Mouse (Mus musculus) midbrain, embryonic 13.5 days (tissue): ENCODE data around the gene Marveld2. TPM values are rescaled to one million over a fixed set of nuclear protein-coding genes. Genes with fewer than 3 reads are reported as not detected.

Source experiments
- ATAC-seq: fragments of 200-750 bp; cut with Nextera tagmentation; 2 replicates; pipeline ENCODE4 v1.8.0; 2017; ENCODE audit warnings: mild to moderate bottlenecking, moderate TSS enrichment, moderate library complexity
- H3K27ac ChIP-seq: fragments of 300-500 bp; sonication (generic); 2 replicates; pipeline ENCODE4 v1.5.1; 2015; ENCODE audit warnings: inconsistent platforms, mild to moderate bottlenecking, moderate library complexity
- H3K27me3 ChIP-seq: fragments of 300-500 bp; sonication (generic); 2 replicates; pipeline ENCODE4 v1.6.1; 2015; ENCODE audit warnings: mild to moderate bottlenecking, inconsistent platforms
- H3K36me3 ChIP-seq: fragments of 300-500 bp; sonication (generic); 2 replicates; pipeline ENCODE4 v1.6.1; 2015; ENCODE audit warnings: mild to moderate bottlenecking, inconsistent platforms
- H3K4me1 ChIP-seq: fragments of 300-500 bp; sonication (generic); replicated peaks from 2 replicates; pipeline ENCODE4 v1.6.1; 2015; ENCODE audit warnings: inconsistent platforms
- H3K4me2 ChIP-seq: fragments of 300-500 bp; sonication (generic); replicated peaks from 2 replicates; pipeline ENCODE4 v1.6.1; 2015; ENCODE audit warnings: moderate library complexity, mild to moderate bottlenecking, inconsistent platforms
- H3K4me3 ChIP-seq: fragments of 300-500 bp; sonication (generic); replicated peaks from 2 replicates; pipeline ENCODE4 v1.5.1; 2015; ENCODE audit warnings: mild to moderate bottlenecking, inconsistent platforms
- H3K9ac ChIP-seq: fragments of 300-500 bp; sonication (generic); replicated peaks from 2 replicates; pipeline ENCODE4 v1.6.1; 2015; ENCODE audit warnings: mild to moderate bottlenecking, inconsistent platforms
- H3K9me3 ChIP-seq: fragments of 300-500 bp; sonication (generic); 2 replicates; pipeline ENCODE4 v1.6.1; 2016; ENCODE audit warnings: mild to moderate bottlenecking, inconsistent platforms
- WGBS: fragments of 180-500 bp; shearing (Covaris S2); methylation state at CpG from one replicate; pipeline ENCODE4 v1.1.7; 2015; 5-methylcytosine and 5-hydroxymethylcytosine counted together
- polyA plus RNA-seq: library from polyadenylated mRNA; unstranded; fragments of >200 nt; fragmentation: Nextera tagmentation; extraction: Ambion mirVana; gene quantifications from 2 replicates; pipeline ENCODE4 v1.2.1, GENCODE M21; 2015

Marveld2 gene
- 1.5 and 2.3 TPM in 2 replicates for polyA plus RNA-seq

DNA sequence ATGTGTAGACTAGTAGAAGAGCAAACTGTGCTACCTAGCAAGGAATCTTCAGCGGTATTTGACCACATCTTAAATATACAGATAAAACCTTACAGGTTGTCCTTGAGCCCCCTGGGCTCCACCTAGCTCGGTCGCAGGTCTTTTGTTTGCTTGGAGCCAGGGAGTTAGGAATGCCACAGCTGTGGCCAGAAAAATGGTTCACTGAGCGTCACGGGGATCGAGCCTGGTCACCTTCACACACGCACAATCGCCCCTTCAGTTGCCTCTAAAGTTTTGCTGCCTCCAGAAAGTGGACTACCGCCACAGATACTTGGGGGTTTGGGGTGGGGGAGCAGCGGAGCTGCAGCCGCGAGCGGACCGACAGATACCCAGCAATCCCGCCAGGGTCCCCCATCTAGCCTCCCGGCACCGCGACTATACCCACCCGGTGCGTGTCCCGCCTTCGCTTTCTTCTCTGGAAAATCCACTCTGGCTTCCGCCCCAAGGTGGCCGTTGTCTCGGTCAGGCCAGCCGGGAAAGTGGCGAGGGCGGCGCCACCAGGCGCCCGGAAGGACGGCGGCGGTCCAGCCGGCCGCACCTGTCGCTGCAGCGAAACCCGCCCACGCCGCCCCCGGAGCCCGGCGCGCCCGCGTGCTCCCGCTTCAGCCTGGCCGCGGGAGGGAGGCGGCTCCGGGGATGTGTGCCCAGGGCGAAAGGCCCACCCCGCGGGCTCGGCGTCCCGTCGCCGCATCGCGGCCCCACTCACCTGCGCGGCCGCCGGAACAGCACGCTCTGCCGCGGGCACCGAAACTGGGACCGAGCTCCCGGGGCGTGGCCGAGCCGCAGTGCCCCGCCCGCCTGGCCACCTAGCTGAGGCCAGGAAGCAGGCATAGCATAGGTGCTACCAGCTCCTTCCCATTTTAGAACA lies at the start of gene Marveld2:
Gene Marveld2 (minus strand): TSS at position 791 of the 907 bp plus-strand sequence.
- Histone ChIP-seq H3K9ac (peak within 1 kb of the TSS; percentile 79), H3K9me3 (no peaks in the 10 kb centered on the region), H3K36me3 (peaks cover 33% of the 10 kb centered on the region), H3K4me1 (peaks cover 9% of the 10 kb centered on the region), H3K27ac (no peak within 1 kb of the TSS), H3K27me3 (peaks cover 28% of the 10 kb centered on the region), H3K4me2 (peak within 1 kb of the TSS; percentile 87), H3K4me3 (peak within 1 kb of the TSS; percentile 58)
- WGBS, result 1% methylated on average over 76 of the region's 77 CpGs
- ATAC-seq, result peak; percentile 70

DNA sequence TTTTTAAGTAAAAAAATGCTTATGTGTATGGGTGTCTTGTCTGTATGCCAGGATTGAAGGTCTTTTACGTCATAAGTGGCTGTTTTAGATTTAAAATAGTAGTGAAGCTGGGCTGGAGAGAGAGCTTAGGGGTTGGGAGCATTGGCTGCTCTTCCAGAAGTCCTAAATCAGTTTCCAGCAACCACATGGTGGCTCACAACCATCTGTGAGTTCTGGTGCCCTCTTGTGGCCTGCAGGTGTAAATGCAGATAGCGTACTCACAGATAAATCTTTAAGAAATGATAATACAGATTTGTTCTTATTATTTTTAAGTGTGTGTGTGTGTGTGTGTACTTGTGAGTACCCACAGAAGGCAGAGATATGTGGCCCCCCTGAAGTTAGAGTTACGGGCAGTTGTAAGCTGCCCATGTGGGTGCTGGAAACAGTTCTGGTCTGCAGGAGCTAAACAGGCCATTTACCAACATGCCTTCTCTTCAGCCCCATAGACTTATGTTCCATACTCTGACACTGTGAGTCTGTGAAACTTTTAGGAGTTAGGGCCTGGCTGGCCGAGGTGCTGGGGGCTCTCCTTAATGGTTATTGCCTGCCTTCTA lies 43.2 kb upstream of the Marveld2 start:
- Histone ChIP-seq H3K9ac (no peak overlapping the region), H3K9me3 (no peaks in the 10 kb centered on the region), H3K36me3 (peaks cover 21% of the 10 kb centered on the region; the same call in 1 of the 2 replicates), H3K4me3 (no peak overlapping the region), H3K4me1 (no peaks in the 10 kb centered on the region), H3K27ac (no peak overlapping the region), H3K27me3 (no peaks in the 10 kb centered on the region), H3K4me2 (no peak overlapping the region)
- 54% methylated on average over 4 of the region's 4 CpGs for WGBS
- peak; percentile 43; the same call in 1 of the 2 replicates for ATAC-seq

DNA sequence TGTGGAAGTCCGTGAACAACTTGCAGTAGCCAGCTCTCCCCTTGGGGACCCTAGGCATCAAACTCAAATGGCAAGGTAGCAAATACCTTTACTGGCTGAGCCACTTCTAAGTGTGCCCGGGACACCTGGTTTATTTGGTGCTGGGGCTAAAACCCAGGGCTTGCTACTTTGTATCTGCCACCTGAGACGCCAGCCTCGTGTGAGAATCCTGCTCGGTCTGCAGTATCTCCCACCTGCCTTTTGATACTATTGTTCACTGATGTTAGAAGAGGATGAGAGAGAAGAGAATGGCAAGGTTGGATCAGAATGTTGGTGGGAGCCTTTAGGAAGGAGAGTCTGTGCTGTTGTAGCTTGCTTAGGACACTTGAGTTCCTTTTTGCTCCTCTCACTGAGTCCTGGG lies 41.3 kb upstream of the Marveld2 start:
- no peak for ATAC-seq
- H3K27ac ChIP-seq, result no peak overlapping the region
- WGBS, result 96% methylated on average over 5 of the region's 5 CpGs

DNA sequence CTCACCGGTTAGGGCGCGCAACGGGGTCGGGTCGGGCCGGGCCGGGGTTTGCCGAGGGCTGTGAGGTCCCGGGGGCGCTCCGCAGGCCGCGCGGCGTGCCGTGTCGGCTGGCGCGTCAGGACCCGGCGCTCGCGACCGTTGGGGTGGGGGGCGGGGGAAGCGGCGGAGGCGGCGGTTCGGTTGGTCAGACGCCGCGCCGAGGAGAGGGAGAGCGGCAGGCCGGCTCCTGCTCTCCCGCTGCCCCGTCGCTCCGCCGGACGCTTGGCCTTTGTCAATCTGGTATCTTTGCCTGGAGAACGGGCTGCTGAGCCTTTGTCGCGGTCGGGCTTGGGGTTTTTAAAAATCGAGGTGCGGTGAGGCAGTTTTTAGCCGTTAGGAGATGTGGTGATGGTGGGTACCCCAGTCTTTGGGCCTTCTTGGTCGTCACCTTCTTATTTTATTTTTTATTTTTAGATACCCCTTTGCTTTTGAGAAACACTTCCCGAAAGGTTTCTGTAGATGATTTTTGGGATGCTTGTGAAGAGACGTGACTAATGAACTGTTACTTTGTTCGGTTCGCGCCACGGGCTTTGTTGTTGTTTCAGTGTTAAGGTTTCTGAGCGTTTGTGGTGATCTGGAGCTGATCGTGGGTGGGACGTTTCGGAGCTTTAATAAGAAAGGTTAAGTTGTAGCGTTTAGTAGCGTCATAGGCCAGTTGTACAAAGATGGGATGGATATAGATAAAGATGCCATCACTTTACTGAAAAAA lies 34.8 kb upstream of the Marveld2 start, which contains the start of gene Taf9:
Gene Taf9 (plus strand): TSS at position 141 of the 748 bp plus-strand sequence.
- Histone ChIP-seq H3K4me2 (peak within 1 kb of the TSS; percentile 87), H3K27me3 (no peaks in the 10 kb centered on the region), H3K9me3 (no peaks in the 10 kb centered on the region), H3K4me3 (peak within 1 kb of the TSS; percentile 97), H3K9ac (peak within 1 kb of the TSS; percentile 95), H3K4me1 (peaks cover 13% of the 10 kb centered on the region), H3K36me3 (peaks cover 14% of the 10 kb centered on the region), H3K27ac (peak within 1 kb of the TSS; percentile 97)
- under 1% methylated on average over 34 of the region's 63 CpGs for WGBS
- ATAC-seq, result no peak

More for the DNA sequence above, 41.3 kb upstream of the Marveld2 start:
- Histone ChIP-seq H3K9ac (no peak overlapping the region), H3K4me3 (no peak overlapping the region), H3K27me3 (no peaks in the 10 kb centered on the region), H3K4me1 (no peaks in the 10 kb centered on the region), H3K4me2 (no peak overlapping the region), H3K36me3 (peaks cover 15% of the 10 kb centered on the region; the same call in 1 of the 2 replicates), H3K9me3 (no peaks in the 10 kb centered on the region)

DNA sequence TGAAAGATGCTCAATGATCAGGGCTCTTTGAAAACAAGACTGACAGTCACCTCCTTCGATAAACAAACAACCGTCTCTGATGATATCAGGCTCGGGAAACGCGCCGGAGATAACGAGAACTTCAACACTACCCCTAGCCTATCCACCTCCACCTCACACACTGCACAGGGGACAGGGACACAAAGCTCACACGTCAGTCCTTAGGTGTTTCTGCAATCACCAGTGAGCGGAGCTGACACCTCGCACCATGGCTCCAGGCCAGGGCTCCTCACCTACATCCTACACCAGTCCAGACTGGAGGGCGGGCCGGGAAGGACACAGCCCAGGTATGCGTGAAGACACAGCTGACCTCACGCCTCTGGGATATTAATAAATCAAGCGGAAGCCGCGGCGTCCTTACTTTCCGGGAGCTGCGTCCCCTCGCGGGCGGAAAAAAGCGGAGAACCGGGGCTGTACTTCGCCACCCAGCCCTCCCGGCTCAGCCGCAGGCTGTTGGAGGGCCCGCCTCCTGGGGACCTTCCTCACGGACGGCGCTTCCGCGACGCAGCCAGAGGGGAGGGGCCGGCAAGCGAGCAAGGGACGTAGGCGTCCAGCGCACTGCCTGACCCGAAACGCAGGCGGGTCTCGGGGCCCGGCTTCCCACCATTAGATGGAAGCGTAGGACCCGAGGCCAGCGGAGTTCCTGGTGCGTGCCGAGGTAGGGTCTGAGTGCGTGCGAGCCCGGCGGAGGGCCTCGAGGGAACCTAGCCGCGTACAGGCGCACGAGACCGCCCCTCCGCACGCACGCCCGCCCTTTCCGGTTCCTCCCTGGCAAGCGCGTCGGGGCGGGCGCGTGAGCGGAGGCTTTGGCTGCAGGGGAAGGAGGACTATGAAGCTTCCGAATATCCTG lies 34.0 kb upstream of the Marveld2 start, which contains the start of the genes Ak6 and Rad17:
Gene Ak6 (plus strand): TSS at position 430 of the 889 bp plus-strand sequence.
Gene Rad17 (minus strand): TSS at position 502 of the 889 bp plus-strand sequence.
- Histone ChIP-seq H3K4me1 (peaks cover 13% of the 10 kb centered on the region), H3K36me3 (peaks cover 12% of the 10 kb centered on the region), H3K27me3 (no peaks in the 10 kb centered on the region), H3K4me3 (peak within 1 kb of the TSS; percentile 97), H3K4me2 (peak within 1 kb of the TSS; percentile 87), H3K9me3 (no peaks in the 10 kb centered on the region), H3K27ac (peak within 1 kb of the TSS; percentile 97), H3K9ac (peak within 1 kb of the TSS; percentile 95)
- ATAC-seq, result peak; percentile 98
- WGBS, result under 1% methylated on average over 71 of the region's 73 CpGs

DNA sequence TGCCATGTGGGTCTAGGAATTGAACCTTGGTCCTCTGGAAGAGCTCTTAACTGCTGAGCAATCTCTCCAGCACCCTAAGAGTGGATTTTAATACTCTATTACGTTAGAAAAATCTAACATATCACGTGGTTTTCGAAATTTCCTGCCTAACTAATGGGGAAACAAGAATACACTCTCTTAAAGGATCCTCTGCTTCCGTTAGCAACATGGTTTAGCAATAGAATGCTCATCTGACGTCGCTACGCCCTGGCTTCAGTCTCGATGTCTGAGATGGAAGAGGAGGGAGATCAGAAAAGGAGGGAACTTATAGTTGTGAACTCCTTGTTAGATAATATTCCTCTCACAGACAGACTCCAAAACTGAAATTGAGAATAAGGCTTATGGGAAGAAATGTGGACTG lies 31.5 kb upstream of the Marveld2 start:
- no peak overlapping the region for H3K4me2 ChIP-seq
- no peak for ATAC-seq
- peaks cover 29% of the 10 kb centered on the region for H3K36me3 ChIP-seq
- WGBS, result 97% methylated on average over 8 of the region's 8 CpGs
- H3K4me1 ChIP-seq, result peaks cover 13% of the 10 kb centered on the region
- H3K9ac ChIP-seq, result no peak overlapping the region
- no peaks in the 10 kb centered on the region for H3K27me3 ChIP-seq
- H3K27ac ChIP-seq, result no peak overlapping the region
- H3K4me3 ChIP-seq, result no peak overlapping the region
- no peaks in the 10 kb centered on the region for H3K9me3 ChIP-seq

DNA sequence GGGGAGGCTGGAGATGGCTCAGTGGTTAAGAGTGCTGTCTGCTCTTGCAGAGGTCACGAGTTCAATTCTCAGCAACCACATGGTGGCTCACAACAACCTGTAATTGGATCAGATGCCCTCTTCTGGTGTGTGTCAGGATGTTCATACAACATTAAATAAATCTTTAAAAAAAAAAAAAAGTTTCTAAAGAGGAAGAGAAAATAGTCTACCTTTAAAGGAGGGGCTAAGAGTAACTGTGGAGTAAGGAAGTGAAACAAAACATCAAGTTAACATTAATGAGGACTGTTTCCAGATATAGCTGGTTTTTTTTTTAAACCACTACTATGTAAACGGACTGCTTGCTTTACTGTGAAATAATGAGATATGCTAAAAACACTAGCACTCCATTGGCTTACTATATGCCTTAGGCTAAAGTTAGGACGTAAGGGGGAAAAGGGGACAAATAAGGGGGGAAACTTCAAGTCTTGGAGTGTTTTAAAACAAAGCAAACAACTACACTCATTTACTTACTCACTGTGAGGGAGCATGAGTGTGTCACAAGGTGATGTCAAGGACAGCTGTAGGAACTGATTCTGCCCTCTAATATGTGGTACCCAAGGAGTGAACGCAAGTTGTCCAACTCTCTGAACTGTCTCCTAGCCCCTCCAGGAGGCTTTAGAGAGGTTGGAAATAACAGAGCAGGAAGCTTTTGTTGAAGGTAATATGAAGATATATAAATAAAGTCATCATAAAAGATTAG lies 25.9 kb upstream of the Marveld2 start:
- ATAC-seq, result no peak

DNA sequence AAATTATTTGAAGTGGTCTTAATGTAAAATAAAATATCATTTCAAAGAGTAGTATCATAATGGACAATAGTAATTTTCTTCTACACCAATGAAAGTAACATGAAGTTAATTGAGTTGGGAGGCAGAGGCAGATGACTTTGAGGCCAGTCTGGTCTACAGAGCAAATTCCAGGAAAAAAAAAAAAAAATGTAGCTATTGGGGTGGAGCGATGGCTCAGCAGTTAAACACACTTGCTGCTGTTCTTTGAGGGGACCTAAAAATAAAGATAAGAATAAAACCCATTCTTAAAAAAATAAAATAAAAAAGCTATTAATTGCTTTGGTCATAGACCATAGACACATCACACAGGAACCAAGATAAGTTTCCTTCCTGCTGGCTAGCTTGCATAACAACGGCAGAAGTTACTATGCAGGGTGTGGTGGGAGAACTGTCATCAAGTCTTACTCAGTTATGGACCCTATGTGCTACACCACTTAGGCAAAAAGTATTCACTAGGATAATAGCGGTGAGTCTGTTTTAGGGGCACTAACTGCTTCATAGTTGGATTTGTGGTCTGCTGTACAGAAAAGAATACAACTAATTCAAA lies 17.4 kb upstream of the Marveld2 start:
- no peak for ATAC-seq
- Histone ChIP-seq H3K9me3 (no peaks in the 10 kb centered on the region), H3K27me3 (no peaks in the 10 kb centered on the region), H3K9ac (no peak overlapping the region), H3K4me2 (no peak overlapping the region), H3K36me3 (peaks cover 65% of the 10 kb centered on the region), H3K4me1 (no peaks in the 10 kb centered on the region), H3K4me3 (no peak overlapping the region), H3K27ac (no peak overlapping the region)
- 94% methylated on average over 3 of the region's 3 CpGs for WGBS

More for the DNA sequence above, 25.9 kb upstream of the Marveld2 start:
- H3K4me1 ChIP-seq, result no peaks in the 10 kb centered on the region
- H3K4me3 ChIP-seq, result no peak overlapping the region
- H3K36me3 ChIP-seq, result peaks cover 69% of the 10 kb centered on the region
- no peak overlapping the region for H3K4me2 ChIP-seq
- no peak overlapping the region for H3K9ac ChIP-seq
- no peaks in the 10 kb centered on the region for H3K27me3 ChIP-seq
- WGBS, result 97% methylated on average over 4 of the region's 4 CpGs
- no peak overlapping the region for H3K27ac ChIP-seq
- no peaks in the 10 kb centered on the region for H3K9me3 ChIP-seq

DNA sequence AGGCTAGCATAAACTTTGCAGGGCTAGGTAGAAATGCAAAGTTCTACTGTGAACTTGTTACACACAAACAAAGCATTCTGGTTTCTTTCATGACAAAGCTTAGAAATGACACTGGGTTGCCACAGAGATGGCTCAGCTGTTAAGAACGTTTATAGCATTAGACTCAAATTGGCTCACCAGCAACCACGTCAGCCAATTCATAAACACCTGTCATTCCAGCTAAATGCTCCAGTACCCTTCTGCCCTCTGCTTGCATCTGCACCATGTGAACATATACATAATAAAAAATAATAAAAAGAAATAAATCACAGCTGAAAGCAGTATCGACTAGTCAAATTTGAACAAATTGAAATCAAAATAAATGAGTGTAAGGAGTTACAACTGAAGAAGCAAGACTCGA lies 5.5 kb upstream of the Marveld2 start:
- peaks cover 71% of the 10 kb centered on the region for H3K36me3 ChIP-seq
- H3K27ac ChIP-seq, result no peak overlapping the region
- H3K4me2 ChIP-seq, result no peak overlapping the region
- peaks cover 12% of the 10 kb centered on the region for H3K27me3 ChIP-seq
- ATAC-seq, result no peak
- H3K9me3 ChIP-seq, result no peaks in the 10 kb centered on the region
- no peak overlapping the region for H3K4me3 ChIP-seq
- 92% methylated on average over 4 of the region's 4 CpGs for WGBS
- H3K4me1 ChIP-seq, result no peaks in the 10 kb centered on the region
- H3K9ac ChIP-seq, result no peak overlapping the region

DNA sequence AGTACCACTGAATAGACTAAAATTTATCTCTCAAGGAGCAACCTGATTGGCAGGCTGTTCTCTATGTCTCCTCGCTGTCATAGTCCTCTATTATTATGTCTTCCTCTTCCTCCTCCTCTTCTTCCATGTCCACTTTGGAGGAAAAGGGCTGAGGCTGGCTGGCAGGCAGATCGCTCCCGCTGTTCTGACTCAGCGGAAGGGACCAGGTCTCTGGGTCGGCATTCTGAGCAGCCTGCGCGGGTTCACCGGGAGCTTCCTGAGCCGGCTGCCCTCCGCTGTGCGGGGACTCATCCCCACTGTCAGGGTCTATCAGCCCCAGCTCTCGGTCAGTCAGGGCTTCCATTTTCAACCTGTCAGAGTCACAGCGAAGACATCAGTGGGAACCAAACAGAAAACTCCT lies 812 bp upstream of the Marveld2 start:
- H3K27ac ChIP-seq, result no peak overlapping the region
- no peak overlapping the region for H3K4me2 ChIP-seq
- peaks cover 28% of the 10 kb centered on the region for H3K27me3 ChIP-seq
- no peak overlapping the region for H3K9ac ChIP-seq
- no peak for ATAC-seq
- peaks cover 9% of the 10 kb centered on the region for H3K4me1 ChIP-seq
- H3K4me3 ChIP-seq, result no peak overlapping the region
- peaks cover 37% of the 10 kb centered on the region for H3K36me3 ChIP-seq
- 79% methylated on average over 13 of the region's 13 CpGs for WGBS
- H3K9me3 ChIP-seq, result no peaks in the 10 kb centered on the region
